Mouse (Mus musculus): ENCODE measurements around the gene Trim8. TPM values are rescaled to one million over a fixed set of nuclear protein-coding genes. Genes with fewer than 3 reads are reported as not detected.

Gene Trim8
- 28.0 and 29.4 TPM in 2 replicates for polyA plus RNA-seq (2015; fragmentation: Nextera tagmentation; extraction: Ambion mirVana)

DNA sequence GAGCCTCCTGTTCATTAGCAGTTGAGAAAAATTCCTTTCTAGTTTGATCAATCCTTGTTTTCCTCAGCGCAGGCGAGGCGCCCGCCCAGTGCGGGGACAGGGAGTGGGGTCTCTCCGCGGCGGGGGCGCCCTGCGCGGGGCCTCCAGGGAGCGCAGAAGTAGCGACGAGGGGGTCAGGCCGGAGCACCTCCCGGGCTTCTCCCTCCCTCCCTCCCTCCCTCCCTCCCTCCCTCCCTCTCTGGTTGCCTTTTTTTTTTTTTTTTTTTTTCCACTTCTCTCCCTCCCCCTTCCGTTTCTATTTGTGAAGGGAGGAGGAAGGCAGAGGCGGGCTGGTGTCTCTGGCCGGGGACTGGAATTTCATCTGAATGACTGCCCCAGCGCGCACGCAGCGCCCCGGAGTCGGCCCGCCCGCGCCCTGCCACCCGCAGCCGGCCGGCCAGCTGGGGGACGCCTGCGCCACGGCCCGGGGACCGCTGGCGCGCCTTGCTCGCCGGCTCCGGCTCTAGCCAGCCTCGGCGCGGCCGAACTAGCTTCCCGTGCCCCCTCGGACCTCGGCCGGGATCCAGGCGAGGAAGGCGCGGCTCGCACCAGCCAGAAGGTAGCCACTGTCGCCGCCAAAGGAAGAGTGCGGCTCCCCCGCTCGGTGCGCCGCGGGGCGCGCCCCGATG is at the start of gene Trim8:
TSS of gene Trim8 (plus strand) at position 302 of the 668 bp plus-strand sequence.
- Histone ChIP-seq H3K27ac (replicated peaks) (peak within 1 kb of the TSS; percentile 100), H3K9me3 (no peaks in the 10 kb centered on the region), H3K4me1 (peaks cover 35% of the 10 kb centered on the region), H3K9ac (replicated peaks) (peak within 1 kb of the TSS; percentile 93), H3K4me2 (replicated peaks) (peak within 1 kb of the TSS; percentile 96), H3K4me3 (peak within 1 kb of the TSS; percentile 87), H3K36me3 (no peaks in the 10 kb centered on the region), H3K27me3 (no peaks in the 10 kb centered on the region)
- peak; percentile 30 for ATAC-seq (replicated peaks)
- under 1% methylated on average over 60 of the region's 64 CpGs for WGBS

DNA sequence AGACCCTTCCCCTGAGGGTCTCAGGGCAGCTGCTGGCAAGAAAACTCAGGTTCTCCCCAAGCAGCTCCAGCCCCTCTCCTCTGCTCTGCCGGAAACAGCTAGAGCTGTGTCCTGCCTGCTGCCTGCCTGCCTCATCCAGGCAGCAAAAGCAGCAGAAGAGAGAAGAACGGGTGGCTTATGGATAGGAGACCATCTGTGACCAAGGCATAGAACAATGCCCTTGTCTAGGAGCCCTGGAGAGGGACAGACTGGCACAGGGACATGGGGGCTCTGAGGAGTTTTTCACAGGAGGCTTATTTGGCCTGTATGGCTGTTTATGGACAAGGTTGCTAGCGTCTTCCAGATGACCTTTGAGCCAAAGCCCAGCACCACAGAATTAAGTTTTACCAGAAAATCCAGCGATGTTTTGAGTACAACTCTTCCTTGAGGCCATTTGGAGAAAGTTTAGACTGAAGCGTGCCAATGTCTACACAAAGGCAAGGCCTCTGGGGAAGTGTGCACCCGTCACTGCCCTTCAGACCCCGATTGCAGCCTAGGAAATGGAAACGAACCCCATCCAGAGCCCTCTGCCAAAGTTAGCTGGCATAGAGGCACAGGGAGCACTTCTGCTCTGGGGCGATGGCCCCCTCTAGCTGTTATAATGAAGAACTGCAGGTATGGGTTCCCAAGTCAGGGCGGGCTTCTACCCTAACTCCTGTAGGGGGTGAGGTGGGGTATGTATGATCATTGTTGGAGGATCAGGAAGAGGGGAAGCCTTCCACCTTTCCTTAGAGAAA is 49.3 kb upstream of the Trim8 start:
- H3K4me2 ChIP-seq (replicated peaks) = no peak overlapping the region
- no peak overlapping the region for H3K9ac ChIP-seq (replicated peaks)
- peak; percentile 57 for ATAC-seq (replicated peaks)
- no peaks in the 10 kb centered on the region for H3K27me3 ChIP-seq
- H3K4me3 ChIP-seq = no peak overlapping the region
- H3K9me3 ChIP-seq = no peaks in the 10 kb centered on the region
- H3K36me3 ChIP-seq = peaks cover 23% of the 10 kb centered on the region
- H3K27ac ChIP-seq (replicated peaks) = peak overlapping the region; percentile 76
- H3K4me1 ChIP-seq = peaks cover 22% of the 10 kb centered on the region
- 34% methylated on average over 10 of the region's 10 CpGs for WGBS

DNA sequence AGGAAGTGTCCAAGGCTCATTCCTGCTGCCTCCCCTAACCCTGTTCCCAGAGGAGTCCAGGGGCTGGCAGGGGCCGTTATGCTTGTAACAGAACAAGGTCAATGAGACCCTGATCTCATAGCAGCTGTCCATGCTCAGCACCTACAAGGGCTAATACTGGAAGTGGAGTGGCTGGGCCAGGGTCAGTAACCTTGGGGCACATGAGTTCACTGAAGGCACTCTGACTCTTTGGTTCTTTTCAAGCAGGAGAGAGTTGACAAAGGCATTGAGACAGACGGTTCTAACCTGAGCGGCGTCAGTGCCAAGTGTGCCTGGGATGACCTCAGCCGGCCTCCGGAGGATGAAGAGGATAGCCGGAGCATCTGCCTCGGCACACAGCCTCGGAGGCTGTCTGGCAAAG is 48.6 kb upstream of the Trim8 start:
- ATAC-seq (replicated peaks) = no peak
- H3K4me2 ChIP-seq (replicated peaks) = no peak overlapping the region
- H3K9me3 ChIP-seq = no peaks in the 10 kb centered on the region
- H3K36me3 ChIP-seq = peaks cover 23% of the 10 kb centered on the region
- WGBS = 90% methylated on average over 9 of the region's 9 CpGs
- H3K4me3 ChIP-seq = no peak overlapping the region
- peaks cover 15% of the 10 kb centered on the region for H3K4me1 ChIP-seq
- H3K27ac ChIP-seq (replicated peaks) = no peak overlapping the region
- no peaks in the 10 kb centered on the region for H3K27me3 ChIP-seq
- H3K9ac ChIP-seq (replicated peaks) = no peak overlapping the region

DNA sequence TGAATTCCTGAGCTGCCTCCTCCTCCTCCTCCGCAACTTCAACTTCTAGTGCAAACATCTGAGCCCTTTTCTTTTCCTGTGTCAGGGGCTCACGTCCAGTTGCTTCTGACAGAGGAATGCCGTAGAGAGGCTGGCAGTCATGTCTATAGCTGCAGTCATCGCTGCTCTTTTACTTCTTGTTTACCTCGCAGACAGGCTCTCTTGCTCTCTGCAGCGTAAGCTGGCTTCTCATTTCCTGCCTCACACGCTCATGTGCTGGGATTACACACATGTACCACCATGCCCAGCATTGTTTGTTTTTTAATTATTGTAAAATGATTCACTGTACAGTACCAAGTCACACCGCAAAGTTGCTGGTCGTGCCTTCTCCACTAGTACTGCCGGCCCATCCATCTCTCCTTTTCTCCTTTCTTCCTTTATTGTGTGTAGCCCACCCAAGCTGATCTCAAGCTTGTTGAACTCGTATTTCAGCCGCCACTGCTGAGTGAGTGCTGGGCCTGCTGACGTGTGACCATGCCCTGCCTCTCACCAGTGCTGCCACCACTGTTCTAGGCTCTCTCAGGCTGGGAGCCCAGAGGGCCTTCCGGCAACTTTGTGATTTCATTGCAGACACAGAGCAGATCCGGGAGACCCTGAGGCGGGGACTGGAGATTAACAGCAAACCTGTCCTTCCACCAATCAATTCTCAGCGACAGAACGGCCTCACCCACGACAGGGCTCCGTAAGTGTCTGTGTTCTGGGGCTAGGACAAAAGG is 47.2 kb upstream of the Trim8 start:
- WGBS = 84% methylated on average over 20 of the region's 20 CpGs
- Histone ChIP-seq H3K4me3 (no peak overlapping the region), H3K4me1 (peaks cover 8% of the 10 kb centered on the region), H3K36me3 (peaks cover 23% of the 10 kb centered on the region), H3K9ac (replicated peaks) (no peak overlapping the region), H3K9me3 (no peaks in the 10 kb centered on the region), H3K4me2 (replicated peaks) (no peak overlapping the region), H3K27ac (replicated peaks) (no peak overlapping the region; the same call in 1 of the 2 replicates), H3K27me3 (no peaks in the 10 kb centered on the region)
- no peak for ATAC-seq (replicated peaks)

DNA sequence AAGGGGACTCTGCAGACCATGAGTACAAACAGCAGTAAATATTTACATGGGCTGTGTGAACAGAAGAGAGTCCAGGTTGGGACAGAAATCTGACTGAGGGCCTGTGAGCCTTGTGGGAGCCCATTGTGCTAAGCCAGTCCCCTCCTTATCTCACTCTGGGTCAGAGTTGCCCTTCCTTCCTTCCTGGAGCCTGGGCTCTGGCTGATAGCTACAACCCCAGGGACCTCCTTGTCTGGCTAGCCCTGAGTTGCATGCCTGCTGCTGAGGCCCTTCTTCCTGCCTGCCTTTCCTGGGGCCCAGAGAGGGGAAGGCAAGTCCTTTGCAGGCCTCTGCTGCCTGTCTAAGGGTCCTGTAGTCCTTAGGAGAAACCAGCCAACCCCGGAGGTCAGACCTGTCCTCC is 46.5 kb upstream of the Trim8 start:
- Histone ChIP-seq H3K9ac (replicated peaks) (no peak overlapping the region), H3K27ac (replicated peaks) (no peak overlapping the region)

DNA sequence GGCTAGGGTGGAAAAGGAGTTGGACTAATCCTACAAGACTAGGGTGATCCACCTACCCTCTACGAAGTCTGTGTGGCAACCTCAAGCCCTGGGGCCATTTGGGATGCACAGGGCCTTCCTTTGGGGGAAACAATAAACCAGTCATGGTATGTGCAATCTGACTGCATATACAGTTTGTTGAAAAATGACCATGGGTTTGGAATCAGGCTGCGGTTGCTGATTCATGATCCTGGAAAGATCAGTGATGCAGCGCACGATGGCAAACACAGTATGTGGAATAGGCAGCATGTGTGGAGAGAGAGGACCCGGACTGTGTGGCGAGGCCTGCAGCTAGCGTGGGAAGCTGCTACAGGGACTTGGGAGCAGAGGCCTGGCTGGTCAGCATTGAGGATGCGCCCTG is 45.9 kb upstream of the Trim8 start:
- Histone ChIP-seq H3K4me2 (replicated peaks) (no peak overlapping the region), H3K4me1 (peaks cover 8% of the 10 kb centered on the region), H3K9ac (replicated peaks) (no peak overlapping the region), H3K4me3 (no peak overlapping the region), H3K36me3 (peaks cover 23% of the 10 kb centered on the region), H3K9me3 (no peaks in the 10 kb centered on the region), H3K27me3 (no peaks in the 10 kb centered on the region), H3K27ac (replicated peaks) (no peak overlapping the region)
- ATAC-seq (replicated peaks) = no peak
- 96% methylated on average over 8 of the region's 8 CpGs for WGBS

More for the DNA sequence above, 46.5 kb upstream of the Trim8 start:
- no peak for ATAC-seq (replicated peaks)
- no peak overlapping the region for H3K4me2 ChIP-seq (replicated peaks)
- H3K4me3 ChIP-seq = no peak overlapping the region
- peaks cover 23% of the 10 kb centered on the region for H3K36me3 ChIP-seq
- no peaks in the 10 kb centered on the region for H3K27me3 ChIP-seq
- H3K4me1 ChIP-seq = peaks cover 8% of the 10 kb centered on the region
- 78% methylated on average over 1 of the region's 1 CpGs for WGBS
- H3K9me3 ChIP-seq = no peaks in the 10 kb centered on the region

DNA sequence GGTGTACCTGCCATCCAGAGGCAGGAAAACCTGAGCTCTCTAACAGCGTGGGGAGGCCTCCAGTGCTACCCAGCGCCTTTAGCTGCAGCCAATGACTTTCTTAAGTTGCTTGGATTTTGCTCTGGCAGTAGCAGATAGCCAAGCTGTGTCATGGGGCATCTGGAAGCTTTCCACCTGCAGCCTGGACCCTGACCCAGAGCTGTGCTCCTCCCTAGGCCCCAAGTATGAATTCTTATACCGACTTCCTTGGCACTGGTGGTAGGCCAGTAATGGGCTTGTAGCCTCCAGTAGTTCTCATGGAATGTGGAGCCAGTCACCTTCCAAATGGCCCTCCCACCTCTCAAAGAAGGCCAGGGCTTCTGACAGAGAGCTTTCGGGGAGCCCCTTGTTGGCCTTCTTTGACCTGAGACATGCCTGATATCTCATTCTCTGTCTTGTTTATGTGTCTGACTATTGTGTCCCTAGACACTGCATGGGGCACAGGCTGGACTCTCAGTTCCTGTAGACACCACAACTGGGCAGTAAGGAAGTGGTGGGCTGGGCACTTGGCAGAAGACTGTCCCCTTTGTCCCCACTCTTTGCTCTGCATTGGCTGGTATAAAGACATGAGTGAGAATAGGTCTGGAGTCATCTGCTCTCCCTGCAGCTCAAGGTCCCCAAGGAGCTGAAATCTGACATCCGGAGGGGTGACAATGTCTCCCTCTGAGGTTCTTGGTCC is 45.3 kb upstream of the Trim8 start:
- peaks cover 23% of the 10 kb centered on the region for H3K36me3 ChIP-seq
- no peak overlapping the region for H3K27ac ChIP-seq (replicated peaks)
- H3K4me3 ChIP-seq = no peak overlapping the region
- H3K4me2 ChIP-seq (replicated peaks) = no peak overlapping the region
- H3K9ac ChIP-seq (replicated peaks) = no peak overlapping the region
- WGBS = 92% methylated on average over 5 of the region's 5 CpGs
- peaks cover 8% of the 10 kb centered on the region for H3K4me1 ChIP-seq
- H3K9me3 ChIP-seq = no peaks in the 10 kb centered on the region
- ATAC-seq (replicated peaks) = no peak
- H3K27me3 ChIP-seq = no peaks in the 10 kb centered on the region

DNA sequence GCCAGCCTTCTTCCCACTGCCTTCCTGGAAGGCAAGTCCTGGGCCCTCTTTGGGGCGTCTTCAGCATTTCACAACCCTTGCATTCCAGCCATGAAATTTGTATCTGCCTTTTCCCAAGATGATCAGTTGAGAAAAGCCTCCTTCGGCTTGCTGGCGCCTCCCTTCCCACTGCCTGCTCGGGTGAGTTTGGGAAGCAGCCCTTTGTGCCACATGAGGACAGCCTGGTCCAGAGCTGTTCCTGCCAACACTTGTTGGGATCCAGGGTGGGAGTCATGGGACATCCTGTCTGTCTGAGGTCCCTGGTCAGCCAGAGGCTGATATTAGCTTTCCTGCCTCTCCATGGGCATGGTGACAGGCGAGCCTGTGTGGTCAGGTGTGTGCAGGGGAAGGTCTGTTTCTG is 43.7 kb upstream of the Trim8 start:
- no peak overlapping the region for H3K9ac ChIP-seq (replicated peaks)
- H3K4me1 ChIP-seq = no peaks in the 10 kb centered on the region
- H3K9me3 ChIP-seq = no peaks in the 10 kb centered on the region
- peaks cover 23% of the 10 kb centered on the region for H3K36me3 ChIP-seq
- no peak for ATAC-seq (replicated peaks)
- no peaks in the 10 kb centered on the region for H3K27me3 ChIP-seq
- H3K4me3 ChIP-seq = no peak overlapping the region
- 86% methylated on average over 5 of the region's 5 CpGs for WGBS
- no peak overlapping the region for H3K27ac ChIP-seq (replicated peaks)
- no peak overlapping the region for H3K4me2 ChIP-seq (replicated peaks)

DNA sequence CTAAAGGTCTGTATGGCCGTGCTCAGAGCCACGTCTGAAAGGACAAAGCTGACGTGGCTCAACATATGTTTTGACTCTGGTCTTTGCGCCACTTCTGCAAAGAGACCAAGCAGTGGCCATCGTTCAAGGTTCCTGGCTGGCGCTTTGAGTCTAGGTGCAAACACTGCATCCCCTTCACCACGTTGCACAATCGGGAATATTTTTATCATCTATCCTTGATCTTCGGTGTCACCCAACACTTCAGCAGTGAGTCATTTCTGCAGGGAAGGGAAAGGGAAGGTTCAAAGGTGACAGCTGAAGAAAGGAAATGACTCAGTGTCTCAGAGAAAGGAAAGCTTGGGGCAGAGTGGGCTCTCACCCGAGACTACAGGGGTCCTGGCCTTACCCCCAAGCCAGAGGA is 42.2 kb upstream of the Trim8 start:
- 85% methylated on average over 10 of the region's 10 CpGs for WGBS
- ATAC-seq (replicated peaks) = no peak
- Histone ChIP-seq H3K4me1 (no peaks in the 10 kb centered on the region), H3K27ac (replicated peaks) (no peak overlapping the region), H3K27me3 (no peaks in the 10 kb centered on the region), H3K9me3 (no peaks in the 10 kb centered on the region), H3K4me3 (no peak overlapping the region), H3K4me2 (replicated peaks) (no peak overlapping the region), H3K9ac (replicated peaks) (no peak overlapping the region), H3K36me3 (peaks cover 18% of the 10 kb centered on the region)

DNA sequence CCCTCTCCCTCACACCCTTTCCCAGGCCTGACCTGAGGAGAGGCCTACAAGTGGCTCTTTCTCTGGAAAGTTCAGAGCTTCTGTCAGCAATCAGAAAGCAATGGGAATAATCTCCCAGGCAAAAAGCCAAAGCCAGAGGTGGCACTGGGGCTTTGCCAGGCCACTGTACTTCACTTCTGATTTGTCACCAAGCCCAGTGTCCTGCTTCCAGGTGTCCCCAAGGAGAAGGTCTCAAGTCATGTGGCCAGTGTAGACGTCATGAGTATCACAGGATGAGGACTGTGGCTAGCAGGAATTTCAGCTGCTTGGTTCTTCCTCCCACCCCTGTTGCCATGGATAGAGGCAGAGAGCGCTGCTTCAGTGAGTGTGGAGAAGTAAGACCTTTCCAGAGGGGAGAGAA is 41.6 kb upstream of the Trim8 start:
- no peak for ATAC-seq (replicated peaks)
- H3K4me1 ChIP-seq = no peaks in the 10 kb centered on the region
- no peaks in the 10 kb centered on the region for H3K9me3 ChIP-seq
- H3K9ac ChIP-seq (replicated peaks) = no peak overlapping the region
- no peak overlapping the region for H3K27ac ChIP-seq (replicated peaks)
- H3K36me3 ChIP-seq = peaks cover 13% of the 10 kb centered on the region; the same call in 1 of the 2 replicates
- H3K4me3 ChIP-seq = no peak overlapping the region
- 94% methylated on average over 2 of the region's 2 CpGs for WGBS
- H3K27me3 ChIP-seq = no peaks in the 10 kb centered on the region
- no peak overlapping the region for H3K4me2 ChIP-seq (replicated peaks)

DNA sequence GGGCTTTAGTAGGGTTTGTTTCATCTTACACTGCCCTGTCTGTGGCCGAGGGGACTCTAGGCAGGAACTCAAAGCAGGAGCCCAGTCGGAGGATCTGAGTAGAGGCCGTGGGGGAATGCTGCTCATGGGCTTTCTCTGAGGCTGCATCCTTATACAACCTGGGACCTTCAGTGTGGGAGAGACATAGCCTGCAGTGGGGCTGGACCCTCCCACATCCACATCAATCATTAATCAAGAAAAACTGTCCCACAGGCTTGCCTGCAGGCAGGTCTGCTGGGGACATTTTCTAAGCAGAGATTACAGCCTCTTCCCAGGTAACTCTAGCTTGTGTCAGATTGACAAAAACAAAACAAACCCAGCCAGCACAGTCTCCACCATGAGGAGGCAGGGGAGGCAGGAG is 38.9 kb upstream of the Trim8 start:
- H3K27me3 ChIP-seq = no peaks in the 10 kb centered on the region
- H3K9me3 ChIP-seq = no peaks in the 10 kb centered on the region
- H3K27ac ChIP-seq (replicated peaks) = no peak overlapping the region
- H3K4me3 ChIP-seq = no peak overlapping the region
- H3K36me3 ChIP-seq = peaks cover 8% of the 10 kb centered on the region; the same call in 1 of the 2 replicates
- WGBS = 94% methylated on average over 3 of the region's 3 CpGs
- no peaks in the 10 kb centered on the region for H3K4me1 ChIP-seq
- no peak overlapping the region for H3K4me2 ChIP-seq (replicated peaks)
- no peak for ATAC-seq (replicated peaks)
- H3K9ac ChIP-seq (replicated peaks) = no peak overlapping the region

All from forebrain, embryonic 15.5 days (tissue).